Mouse (Mus musculus): Measurements from ENCODE around the gene Slc6a3. TPM values are rescaled to one million over a fixed set of nuclear protein-coding genes. Genes with fewer than 3 reads are reported as not detected.
A peak's percentile ranks its signal among the peaks of the same experiment; 100 is the strongest.

Slc6a3 gene
- polyA plus RNA-seq (2014; fragmentation: Nextera tagmentation; extraction: Ambion mirVana): 0.11 and 0.17 TPM in 2 replicates

DNA sequence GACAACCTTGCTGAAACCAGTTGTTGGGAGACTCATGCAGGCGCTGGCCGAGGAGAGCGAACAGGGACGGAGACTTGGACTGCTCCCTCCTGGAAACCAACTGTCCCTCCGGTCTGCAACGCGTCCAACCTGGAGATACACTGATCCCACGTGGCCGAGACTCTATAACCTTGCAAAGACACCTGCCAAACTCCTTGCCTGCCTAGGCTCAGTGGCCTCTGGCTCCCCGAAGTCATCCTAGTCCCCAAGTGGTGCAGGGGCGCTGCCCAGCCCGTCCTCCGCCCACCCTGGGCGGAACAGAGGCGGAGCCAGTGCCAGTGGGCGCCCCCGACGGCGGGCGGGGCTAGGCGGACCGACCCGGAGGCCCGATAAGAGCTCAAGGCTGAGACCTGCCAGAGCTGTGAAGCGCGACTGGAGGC lies at the start of gene Slc6a3:
TSS of gene Slc6a3 (plus strand) at position 345 of the 419 bp plus-strand sequence.
- 2% methylated on average over 26 of the region's 26 CpGs for whole genome bisulfite sequencing
- no peak within 1 kb of the TSS for H3K9ac ChIP-seq (ENCODE audit: low read length)
- no peak for ATAC-seq (ENCODE audit: insufficient number of reproducible peaks, low FRiP score, low TSS enrichment, low read depth)
- H3K4me2 ChIP-seq (ENCODE audit: low read depth, severe bottlenecking): peak within 1 kb of the TSS; percentile 72
- DNase-seq (ENCODE audit: low spot score): peak; percentile 57
- no peaks in the 10 kb centered on the region for H3K36me3 ChIP-seq (ENCODE audit: control insufficient read depth, insufficient read depth, low read length)
- no peaks in the 10 kb centered on the region; the same call in 1 of the 2 replicates for H3K4me1 ChIP-seq (ENCODE audit: control insufficient read depth, insufficient read depth, low read length)
- peak within 1 kb of the TSS; percentile 32 for H3K4me3 ChIP-seq (ENCODE audit: low read depth, low read length)
- H3K9me3 ChIP-seq (ENCODE audit: control insufficient read depth, low read length): no peaks in the 10 kb centered on the region
- peaks cover 36% of the 10 kb centered on the region for H3K27me3 ChIP-seq (ENCODE audit: control insufficient read depth, insufficient read depth, low read length)
- H3K27ac ChIP-seq (replicated peaks; ENCODE audit: low read depth, low read length): no peak within 1 kb of the TSS

DNA sequence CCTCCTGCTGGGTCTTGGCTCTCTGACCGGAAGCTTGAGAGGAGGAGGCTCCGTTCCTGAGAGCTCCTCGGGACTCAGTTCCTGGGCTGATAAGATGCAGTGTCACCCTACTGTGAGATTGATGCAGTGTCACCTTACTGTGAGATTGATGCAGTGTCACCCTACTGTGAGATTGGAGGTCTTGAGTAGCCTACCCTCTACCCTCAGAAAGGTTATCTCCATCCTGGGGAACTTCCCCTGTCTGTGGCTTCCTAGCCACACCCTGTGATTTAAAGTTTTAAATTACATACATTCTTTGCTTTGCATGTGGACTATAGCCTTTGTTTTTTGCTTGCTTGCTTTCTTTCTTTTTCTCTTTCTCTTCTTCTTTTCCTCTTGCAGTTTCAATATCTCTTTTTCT lies 48.4 kb upstream of the Slc6a3 start:
- WGBS: 49% methylated on average over 3 of the region's 3 CpGs
- H3K36me3 ChIP-seq (ENCODE audit: control insufficient read depth, insufficient read depth, low read length): peaks cover 21% of the 10 kb centered on the region

DNA sequence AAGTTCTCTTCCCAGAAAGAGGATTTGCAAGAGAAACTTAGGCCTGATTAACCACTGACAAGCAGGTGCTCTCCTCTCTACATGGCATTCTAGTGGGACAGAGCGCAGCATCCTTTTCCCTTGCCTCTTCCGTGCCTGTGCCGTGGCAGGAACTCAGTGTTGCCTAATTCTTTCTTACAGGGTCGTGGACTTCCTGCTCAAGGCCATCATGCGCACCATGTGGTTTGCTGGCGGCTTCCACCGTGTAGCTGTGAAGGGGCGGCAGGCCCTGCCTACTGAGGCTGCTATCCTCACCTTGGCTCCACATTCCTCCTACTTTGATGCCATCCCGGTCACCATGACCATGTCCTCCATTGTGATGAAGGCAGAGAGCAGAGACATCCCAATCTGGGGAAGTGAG lies 47.8 kb upstream of the Slc6a3 start:
- ATAC-seq (ENCODE audit: insufficient number of reproducible peaks, low FRiP score, low TSS enrichment, low read depth): no peak
- Histone ChIP-seq H3K4me2 (ENCODE audit: low read depth, severe bottlenecking) (no peak overlapping the region), H3K27me3 (ENCODE audit: control insufficient read depth, insufficient read depth, low read length) (no peaks in the 10 kb centered on the region), H3K36me3 (ENCODE audit: control insufficient read depth, insufficient read depth, low read length) (peaks cover 21% of the 10 kb centered on the region), H3K4me3 (ENCODE audit: low read depth, low read length) (no peak overlapping the region), H3K4me1 (ENCODE audit: control insufficient read depth, insufficient read depth, low read length) (no peaks in the 10 kb centered on the region), H3K9ac (ENCODE audit: low read length) (no peak overlapping the region), H3K9me3 (ENCODE audit: control insufficient read depth, low read length) (no peaks in the 10 kb centered on the region), H3K27ac (replicated peaks; ENCODE audit: low read depth, low read length) (no peak overlapping the region)
- 87% methylated on average over 9 of the region's 9 CpGs for WGBS
- DNase-seq (ENCODE audit: low spot score): no peak

More for the DNA sequence above, 48.4 kb upstream of the Slc6a3 start:
- Histone ChIP-seq H3K27me3 (ENCODE audit: control insufficient read depth, insufficient read depth, low read length) (no peaks in the 10 kb centered on the region), H3K9me3 (ENCODE audit: control insufficient read depth, low read length) (no peaks in the 10 kb centered on the region), H3K4me2 (ENCODE audit: low read depth, severe bottlenecking) (no peak overlapping the region), H3K9ac (ENCODE audit: low read length) (no peak overlapping the region), H3K27ac (replicated peaks; ENCODE audit: low read depth, low read length) (no peak overlapping the region), H3K4me3 (ENCODE audit: low read depth, low read length) (no peak overlapping the region), H3K4me1 (ENCODE audit: control insufficient read depth, insufficient read depth, low read length) (no peaks in the 10 kb centered on the region)
- ATAC-seq (ENCODE audit: insufficient number of reproducible peaks, low FRiP score, low TSS enrichment, low read depth) (no peak), DNase-seq (ENCODE audit: low spot score) (no peak)

DNA sequence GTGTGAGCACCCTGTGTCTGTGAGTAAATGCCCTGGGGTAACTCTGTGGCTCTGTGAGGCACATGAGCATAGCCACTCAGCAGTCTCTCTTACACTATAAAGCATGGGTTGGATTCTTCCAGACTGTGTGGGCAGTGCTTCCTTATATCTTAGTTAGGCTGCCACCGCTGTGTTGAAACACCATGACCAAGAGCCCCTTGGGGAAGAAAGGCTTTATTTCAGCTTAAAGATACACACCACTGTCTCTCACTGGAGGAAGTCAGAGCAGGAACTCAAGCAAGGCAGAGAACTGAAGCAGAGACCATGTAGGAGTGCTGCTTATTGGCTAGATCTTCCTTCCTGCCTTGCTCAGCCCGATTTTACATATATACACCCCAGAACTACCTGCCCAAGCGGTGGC lies 46.6 kb upstream of the Slc6a3 start:
- no peak overlapping the region for H3K27ac ChIP-seq (replicated peaks; ENCODE audit: low read depth, low read length)
- ATAC-seq (ENCODE audit: insufficient number of reproducible peaks, low FRiP score, low TSS enrichment, low read depth): no peak
- peaks cover 20% of the 10 kb centered on the region for H3K36me3 ChIP-seq (ENCODE audit: control insufficient read depth, insufficient read depth, low read length)
- no peaks in the 10 kb centered on the region for H3K27me3 ChIP-seq (ENCODE audit: control insufficient read depth, insufficient read depth, low read length)
- no peak overlapping the region for H3K4me3 ChIP-seq (ENCODE audit: low read depth, low read length)
- no peak overlapping the region for H3K4me2 ChIP-seq (ENCODE audit: low read depth, severe bottlenecking)
- no peaks in the 10 kb centered on the region for H3K4me1 ChIP-seq (ENCODE audit: control insufficient read depth, insufficient read depth, low read length)
- no peak overlapping the region for H3K9ac ChIP-seq (ENCODE audit: low read length)
- no peaks in the 10 kb centered on the region for H3K9me3 ChIP-seq (ENCODE audit: control insufficient read depth, low read length)
- no peak for DNase-seq (ENCODE audit: low spot score)
- 88% methylated on average over 3 of the region's 3 CpGs for WGBS

DNA sequence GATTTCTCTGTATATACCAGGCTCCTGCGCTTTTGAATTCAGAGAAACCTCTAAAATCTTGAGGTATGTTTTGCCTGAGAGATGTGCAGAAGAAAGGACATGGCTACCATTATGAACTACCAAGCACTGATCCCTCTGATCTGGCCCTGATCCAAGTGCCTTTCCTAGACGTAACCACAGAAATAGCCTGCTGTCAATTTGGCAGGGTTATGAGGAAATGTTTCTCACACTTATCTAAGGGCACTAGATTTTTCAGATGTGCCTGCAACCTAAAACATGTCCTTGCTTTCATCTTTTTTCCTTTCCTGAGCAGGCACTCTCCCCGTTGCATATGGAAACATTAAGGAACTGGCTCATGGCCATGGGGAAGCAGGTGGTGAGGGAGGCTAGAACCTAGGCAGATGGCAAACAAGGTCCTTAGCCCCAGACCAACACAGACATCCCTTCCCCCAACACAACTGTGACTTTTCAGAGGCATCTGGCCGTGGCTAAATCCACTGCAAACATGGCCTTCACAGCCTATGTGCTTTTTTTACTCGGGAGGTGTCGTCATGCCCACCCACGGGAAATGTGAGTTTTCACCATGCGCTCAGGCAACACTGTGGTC lies 45.9 kb upstream of the Slc6a3 start:
- Histone ChIP-seq H3K9me3 (ENCODE audit: control insufficient read depth, low read length) (no peaks in the 10 kb centered on the region), H3K4me2 (ENCODE audit: low read depth, severe bottlenecking) (no peak overlapping the region), H3K4me1 (ENCODE audit: control insufficient read depth, insufficient read depth, low read length) (no peaks in the 10 kb centered on the region), H3K27me3 (ENCODE audit: control insufficient read depth, insufficient read depth, low read length) (no peaks in the 10 kb centered on the region), H3K27ac (replicated peaks; ENCODE audit: low read depth, low read length) (no peak overlapping the region), H3K36me3 (ENCODE audit: control insufficient read depth, insufficient read depth, low read length) (peaks cover 15% of the 10 kb centered on the region), H3K9ac (ENCODE audit: low read length) (no peak overlapping the region), H3K4me3 (ENCODE audit: low read depth, low read length) (no peak overlapping the region)
- 92% methylated on average over 8 of the region's 8 CpGs for WGBS
- ATAC-seq (ENCODE audit: insufficient number of reproducible peaks, low FRiP score, low TSS enrichment, low read depth) (no peak), DNase-seq (ENCODE audit: low spot score) (no peak)

DNA sequence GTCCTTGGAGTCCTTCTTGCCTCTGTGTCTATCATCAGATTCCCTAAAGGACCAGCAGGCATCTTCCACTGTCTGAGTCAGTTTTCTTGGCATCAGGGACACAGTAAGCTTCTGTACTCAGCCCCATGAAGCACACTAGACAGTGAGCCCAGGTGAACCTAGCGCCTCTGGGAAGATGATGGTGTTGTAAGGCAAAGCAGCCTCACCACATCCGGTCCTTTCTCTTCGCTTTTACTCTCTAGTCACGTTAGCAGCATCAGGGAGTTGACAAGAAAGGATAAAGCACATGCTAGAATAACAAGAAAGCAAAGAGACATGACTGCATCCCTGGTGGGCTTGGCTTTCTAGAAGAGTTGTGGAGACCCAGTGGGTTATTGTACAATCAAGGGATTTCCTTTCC lies 43.4 kb upstream of the Slc6a3 start:
- WGBS: 93% methylated on average over 4 of the region's 4 CpGs
- DNase-seq (ENCODE audit: low spot score): no peak
- Histone ChIP-seq H3K27ac (replicated peaks; ENCODE audit: low read depth, low read length) (no peak overlapping the region), H3K36me3 (ENCODE audit: control insufficient read depth, insufficient read depth, low read length) (peaks cover 20% of the 10 kb centered on the region), H3K27me3 (ENCODE audit: control insufficient read depth, insufficient read depth, low read length) (no peaks in the 10 kb centered on the region), H3K4me3 (ENCODE audit: low read depth, low read length) (no peak overlapping the region), H3K9ac (ENCODE audit: low read length) (no peak overlapping the region), H3K9me3 (ENCODE audit: control insufficient read depth, low read length) (no peaks in the 10 kb centered on the region), H3K4me2 (ENCODE audit: low read depth, severe bottlenecking) (no peak overlapping the region), H3K4me1 (ENCODE audit: control insufficient read depth, insufficient read depth, low read length) (no peaks in the 10 kb centered on the region)
- no peak for ATAC-seq (ENCODE audit: insufficient number of reproducible peaks, low FRiP score, low TSS enrichment, low read depth)

DNA sequence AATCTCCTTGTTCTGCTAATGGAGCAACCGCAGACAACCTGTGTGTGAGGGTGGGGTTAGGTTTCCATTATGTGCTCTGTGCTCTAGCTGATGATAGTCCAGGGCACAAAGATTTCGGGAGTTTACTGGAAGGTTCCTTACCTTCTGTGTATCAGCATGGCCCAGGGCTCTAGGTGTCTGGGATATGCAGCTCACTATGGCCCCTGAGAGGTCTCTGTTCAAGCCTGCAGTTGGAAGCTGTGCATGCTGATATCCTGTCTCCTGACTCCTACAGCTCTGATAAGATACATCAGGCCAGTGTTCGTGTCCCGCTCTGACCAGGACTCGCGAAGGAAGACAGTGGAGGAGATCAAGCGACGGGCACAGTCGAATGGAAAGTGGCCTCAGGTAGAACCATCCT lies 42.0 kb upstream of the Slc6a3 start:
- Histone ChIP-seq H3K4me2 (ENCODE audit: low read depth, severe bottlenecking) (no peak overlapping the region), H3K9ac (ENCODE audit: low read length) (no peak overlapping the region), H3K27me3 (ENCODE audit: control insufficient read depth, insufficient read depth, low read length) (no peaks in the 10 kb centered on the region), H3K27ac (replicated peaks; ENCODE audit: low read depth, low read length) (no peak overlapping the region), H3K4me1 (ENCODE audit: control insufficient read depth, insufficient read depth, low read length) (no peaks in the 10 kb centered on the region), H3K9me3 (ENCODE audit: control insufficient read depth, low read length) (no peaks in the 10 kb centered on the region), H3K4me3 (ENCODE audit: low read depth, low read length) (no peak overlapping the region), H3K36me3 (ENCODE audit: control insufficient read depth, insufficient read depth, low read length) (peaks cover 18% of the 10 kb centered on the region)
- ATAC-seq (ENCODE audit: insufficient number of reproducible peaks, low FRiP score, low TSS enrichment, low read depth) (no peak), DNase-seq (ENCODE audit: low spot score) (no peak)
- WGBS: 93% methylated on average over 9 of the region's 9 CpGs

DNA sequence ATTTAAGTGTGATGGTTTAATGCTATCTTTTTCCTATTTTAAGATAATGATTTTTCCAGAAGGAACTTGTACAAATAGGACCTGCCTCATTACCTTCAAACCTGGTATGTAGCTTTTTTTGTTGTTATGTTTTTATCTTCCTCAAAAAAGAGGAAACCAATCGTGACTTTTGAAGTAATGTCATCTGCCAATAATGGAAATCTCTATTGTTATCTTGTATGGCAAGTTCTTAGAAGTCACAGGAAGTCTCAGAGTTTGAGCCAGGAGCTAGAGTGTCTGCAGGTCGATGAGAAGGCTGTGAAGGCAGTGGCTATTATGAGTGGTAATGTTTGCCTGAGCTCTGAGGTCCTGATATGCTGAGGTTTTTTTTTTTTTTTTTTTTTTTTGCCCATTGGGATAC lies 40.4 kb upstream of the Slc6a3 start:
- H3K27me3 ChIP-seq (ENCODE audit: control insufficient read depth, insufficient read depth, low read length): no peaks in the 10 kb centered on the region
- peaks cover 18% of the 10 kb centered on the region for H3K36me3 ChIP-seq (ENCODE audit: control insufficient read depth, insufficient read depth, low read length)
- 77% methylated on average over 2 of the region's 2 CpGs for WGBS
- no peak for DNase-seq (ENCODE audit: low spot score)
- no peaks in the 10 kb centered on the region for H3K9me3 ChIP-seq (ENCODE audit: control insufficient read depth, low read length)
- no peak overlapping the region for H3K4me2 ChIP-seq (ENCODE audit: low read depth, severe bottlenecking)
- H3K9ac ChIP-seq (ENCODE audit: low read length): no peak overlapping the region
- no peaks in the 10 kb centered on the region for H3K4me1 ChIP-seq (ENCODE audit: control insufficient read depth, insufficient read depth, low read length)
- H3K27ac ChIP-seq (replicated peaks; ENCODE audit: low read depth, low read length): no peak overlapping the region
- no peak overlapping the region for H3K4me3 ChIP-seq (ENCODE audit: low read depth, low read length)
- no peak for ATAC-seq (ENCODE audit: insufficient number of reproducible peaks, low FRiP score, low TSS enrichment, low read depth)

All from limb, embryonic 11.5 days (tissue).